Mouse (Mus musculus) heart, embryonic 12.5 days (tissue): ENCODE measurements around the gene Cdan1. TPM values are rescaled to one million over a fixed set of nuclear protein-coding genes. Genes with fewer than 3 reads are reported as not detected.
"Not testable (repeated sequence)": the region's sequence is repeated elsewhere in the genome, so short reads cannot be mapped to it uniquely, and the experiment has no call there.

Experiments
- ATAC-seq: fragments of 200-750 bp; cut with Nextera tagmentation; 2 replicates; pipeline ENCODE4 v1.8.0; 2017; ENCODE audit warnings: moderate TSS enrichment, moderate library complexity; ENCODE audit not compliant: insufficient number of reproducible peaks, low FRiP score
- H3K27ac ChIP-seq: fragments of 300-500 bp; sonication (generic); 2 replicates; pipeline ENCODE4 v1.5.1; 2016; ENCODE audit warnings: mild to moderate bottlenecking, moderate library complexity; ENCODE audit not compliant: poor library complexity, severe bottlenecking
- H3K27me3 ChIP-seq: fragments of 300-500 bp; sonication (generic); replicated peaks from 2 replicates; pipeline ENCODE4 v1.6.1; 2016; ENCODE audit warnings: mild to moderate bottlenecking, moderate library complexity
- H3K36me3 ChIP-seq: fragments of 300-500 bp; sonication (generic); 2 replicates; pipeline ENCODE4 v1.6.1; 2016; ENCODE audit warnings: mild to moderate bottlenecking, moderate library complexity
- H3K4me1 ChIP-seq: fragments of 300-500 bp; sonication (generic); replicated peaks from 2 replicates; pipeline ENCODE4 v1.6.1; 2016; ENCODE audit warnings: mild to moderate bottlenecking
- H3K4me2 ChIP-seq: fragments of 300-500 bp; sonication (generic); 2 replicates; pipeline ENCODE4 v1.6.1; 2016; ENCODE audit warnings: mild to moderate bottlenecking, moderate library complexity
- H3K4me3 ChIP-seq: fragments of 300-500 bp; sonication (generic); 2 replicates; pipeline ENCODE4 v1.5.1; 2016; ENCODE audit warnings: mild to moderate bottlenecking
- H3K9ac ChIP-seq: fragments of 300-500 bp; sonication (generic); 2 replicates; pipeline ENCODE4 v1.6.1; 2016; ENCODE audit warnings: mild to moderate bottlenecking, moderate library complexity
- H3K9me3 ChIP-seq: fragments of 300-500 bp; sonication (generic); replicated peaks from 2 replicates; pipeline ENCODE4 v1.6.1; 2016; ENCODE audit warnings: mild to moderate bottlenecking, moderate library complexity
- WGBS: fragments of 180-500 bp; shearing (Covaris S2); methylation state at CpG from one replicate; pipeline ENCODE4 v1.1.7; 2016; 5-methylcytosine and 5-hydroxymethylcytosine counted together
- polyA plus RNA-seq: library from polyadenylated mRNA; unstranded; fragments of >200 nt; fragmentation: Nextera tagmentation; extraction: Ambion mirVana; gene quantifications from 2 replicates; pipeline ENCODE4 v1.2.1, GENCODE M21; 2016

Cdan1 gene
- polyA plus RNA-seq, 1 experiment from 2014 or later, result 10.8 TPM

- no peak overlapping the region for H3K9ac ChIP-seq
- peaks cover 65% of the 10 kb centered on the region for H3K36me3 ChIP-seq
- no peaks in the 10 kb centered on the region for H3K9me3 ChIP-seq
- no peak overlapping the region for H3K4me3 ChIP-seq
- 94% methylated on average over 3 of the region's 3 CpGs for WGBS
- H3K27me3 ChIP-seq, result no peaks in the 10 kb centered on the region
- no peak overlapping the region for H3K4me2 ChIP-seq
- no peak for ATAC-seq
- no peak overlapping the region for H3K27ac ChIP-seq
- H3K4me1 ChIP-seq, result peaks cover 4% of the 10 kb centered on the region
Measured at GRCm38 (mm10) chr2:120713441-120713840, 136.5 kb downstream of the Cdan1 start.

- Histone ChIP-seq H3K4me1 (peaks cover 9% of the 10 kb centered on the region), H3K27me3 (no peaks in the 10 kb centered on the region), H3K27ac (no peak overlapping the region), H3K9ac (no peak overlapping the region), H3K4me3 (no peak overlapping the region), H3K36me3 (peaks cover 45% of the 10 kb centered on the region), H3K4me2 (no peak overlapping the region), H3K9me3 (no peaks in the 10 kb centered on the region)
- no peak for ATAC-seq
- WGBS, result 39% methylated on average over 3 of the region's 3 CpGs
Measured at GRCm38 (mm10) chr2:120710948-120711347, 139.0 kb downstream of the Cdan1 start.

- 73% methylated on average over 3 of the region's 3 CpGs for WGBS
- Histone ChIP-seq H3K4me2 (no peak overlapping the region), H3K27ac (no peak overlapping the region), H3K4me1 (peaks cover 9% of the 10 kb centered on the region), H3K36me3 (peaks cover 42% of the 10 kb centered on the region), H3K9ac (no peak overlapping the region), H3K4me3 (no peak overlapping the region), H3K27me3 (no peaks in the 10 kb centered on the region), H3K9me3 (no peaks in the 10 kb centered on the region)
- no peak for ATAC-seq
Measured at GRCm38 (mm10) chr2:120710154-120710553, 139.8 kb downstream of the Cdan1 start.

GRCm38 (mm10) chr2:120707041-120707440, 142.9 kb downstream of the Cdan1 start:
- no peak overlapping the region for H3K27ac ChIP-seq
- peaks cover 17% of the 10 kb centered on the region for H3K36me3 ChIP-seq
- H3K4me1 ChIP-seq, result peaks cover 9% of the 10 kb centered on the region
- H3K9ac ChIP-seq, result no peak overlapping the region
- no peak overlapping the region for H3K4me2 ChIP-seq
- no peak for ATAC-seq
- no peak overlapping the region for H3K4me3 ChIP-seq
- no peaks in the 10 kb centered on the region for H3K27me3 ChIP-seq
- H3K9me3 ChIP-seq, result no peaks in the 10 kb centered on the region

- no peaks in the 10 kb centered on the region for H3K4me1 ChIP-seq
- H3K4me2 ChIP-seq, result no peak overlapping the region
- 67% methylated on average over 5 of the region's 5 CpGs for WGBS
- no peak overlapping the region for H3K4me3 ChIP-seq
- H3K36me3 ChIP-seq, result peaks cover 16% of the 10 kb centered on the region
- no peak overlapping the region for H3K27ac ChIP-seq
- no peak overlapping the region for H3K9ac ChIP-seq
- H3K27me3 ChIP-seq, result no peaks in the 10 kb centered on the region
- no peaks in the 10 kb centered on the region for H3K9me3 ChIP-seq
- ATAC-seq, result no peak
Measured at GRCm38 (mm10) chr2:120702675-120703074, 147.3 kb downstream of the Cdan1 start.

GRCm38 (mm10) chr2:120700379-120700885, 149.5 kb downstream of the Cdan1 start:
- H3K9ac ChIP-seq, result no peak overlapping the region
- H3K4me3 ChIP-seq, result no peak overlapping the region
- H3K27ac ChIP-seq, result no peak overlapping the region
- no peaks in the 10 kb centered on the region for H3K27me3 ChIP-seq
- H3K36me3 ChIP-seq, result peaks cover 35% of the 10 kb centered on the region
- ATAC-seq, result no peak
- no peaks in the 10 kb centered on the region for H3K9me3 ChIP-seq
- no peak overlapping the region for H3K4me2 ChIP-seq
- H3K4me1 ChIP-seq, result peaks cover 2% of the 10 kb centered on the region; the same call in 1 of the 2 replicates
- 75% methylated on average over 3 of the region's 3 CpGs for WGBS

- Histone ChIP-seq H3K9ac (no peak overlapping the region), H3K27me3 (no peaks in the 10 kb centered on the region), H3K4me2 (no peak overlapping the region), H3K27ac (no peak overlapping the region), H3K36me3 (peaks cover 47% of the 10 kb centered on the region), H3K9me3 (no peaks in the 10 kb centered on the region), H3K4me3 (no peak overlapping the region), H3K4me1 (peaks cover 4% of the 10 kb centered on the region; the same call in 1 of the 2 replicates)
- 62% methylated on average over 5 of the region's 5 CpGs for WGBS
- no peak for ATAC-seq
Measured at GRCm38 (mm10) chr2:120697767-120698166, 152.2 kb downstream of the Cdan1 start.

GRCm38 (mm10) chr2:120681151-120681550, 168.8 kb downstream of the Cdan1 start:
- not testable (repeated sequence) for H3K4me1 ChIP-seq, H3K9me3 ChIP-seq, H3K4me3 ChIP-seq, H3K9ac ChIP-seq, H3K27ac ChIP-seq, H3K27me3 ChIP-seq, H3K4me2 ChIP-seq, ATAC-seq
- 69% methylated on average over 7 of the region's 7 CpGs for WGBS
- H3K36me3 ChIP-seq, result peaks cover 25% of the 10 kb centered on the region

- no peak overlapping the region for H3K4me2 ChIP-seq
- H3K9me3 ChIP-seq, result no peaks in the 10 kb centered on the region
- WGBS, result 67% methylated on average over 2 of the region's 2 CpGs
- no peak overlapping the region for H3K4me3 ChIP-seq
- no peak overlapping the region for H3K27ac ChIP-seq
- H3K4me1 ChIP-seq, result no peaks in the 10 kb centered on the region
- no peak overlapping the region for H3K9ac ChIP-seq
- no peak for ATAC-seq
- H3K36me3 ChIP-seq, result peaks cover 11% of the 10 kb centered on the region; the same call in 1 of the 2 replicates
- H3K27me3 ChIP-seq, result no peaks in the 10 kb centered on the region
Measured at GRCm38 (mm10) chr2:120670253-120670652, 179.7 kb downstream of the Cdan1 start.

- no peak for ATAC-seq
- Histone ChIP-seq H3K27ac (no peak overlapping the region), H3K36me3 (0 out of 2 replicates have a peak, but pooled peaks cover 3% of the 10 kb centered on the region), H3K4me1 (peaks cover 6% of the 10 kb centered on the region; the same call in 1 of the 2 replicates), H3K4me2 (no peak overlapping the region), H3K9ac (no peak overlapping the region), H3K9me3 (no peaks in the 10 kb centered on the region), H3K4me3 (no peak overlapping the region), H3K27me3 (no peaks in the 10 kb centered on the region)
- WGBS, result 90% methylated on average over 2 of the region's 2 CpGs
Measured at GRCm38 (mm10) chr2:120667446-120667845, 182.5 kb downstream of the Cdan1 start.
